Mouse (Mus musculus) left cerebral cortex, postnatal 10 days (tissue): ENCODE measurements at regions not wholly inside any gene's neighbourhood (a gene's known extent, or its start where the extent isn't known, plus 50 kb on each side); places are given as distances from the start of the nearest gene placed in this dataset.
"Not testable (repeated sequence)": the region's sequence is repeated elsewhere in the genome, so short reads cannot be mapped to it uniquely, and the experiment has no call there.

Source experiments
- DNase-seq, 2 experiments: peaks; one replicate each; pipeline ENCODE4 v3.0.0; 2021 to 2022; ENCODE audit warnings: low spot score in 2 of 2, mixed read lengths in 1 of 2; ENCODE audit errors: extremely low spot score in 1 of 2
- intact Hi-C: fragments of 180-260 bp; cut with DNase I; formaldehyde crosslinking; loops from one replicate; pipeline ENCODE4 v1.15.1; 2025

GRCm38 (mm10) chr8:118209301-118209700 is 74.2 kb upstream of the Cdh13 start:
- DNase-seq, intact Hi-C loops: not testable (repeated sequence)

GRCm38 (mm10) chr8:118190866-118191265 is 92.7 kb upstream of the Cdh13 start:
- no peak for DNase-seq
- intact Hi-C loops = no loop called here

GRCm38 (mm10) chr8:118189226-118189625 is 94.3 kb upstream of the Cdh13 start:
- intact Hi-C loops = no loop called here
- no peak for DNase-seq

GRCm38 (mm10) chr8:118169001-118169413 is 114.5 kb upstream of the Cdh13 start:
- intact Hi-C loops = loop anchor here (10.0 kb wide), 1 partner anchor 106 kb away; no protein-coding TSS in a partner anchor
- peak in 1 of 2 experiments; percentile 4 for DNase-seq

GRCm38 (mm10) chr8:118162171-118162570 is 121.4 kb upstream of the Cdh13 start:
- intact Hi-C loops = loop anchor here (10.0 kb wide), 1 partner anchor 113 kb away; no protein-coding TSS in a partner anchor
- DNase-seq = peak; percentile 55 to 78

GRCm38 (mm10) chr8:118147359-118148205 is 136.0 kb upstream of the Cdh13 start:
- intact Hi-C loops = no loop called here
- DNase-seq = no peak

GRCm38 (mm10) chr8:118144546-118144945 is 139.0 kb upstream of the Cdh13 start:
- intact Hi-C loops = no loop called here
- DNase-seq = no peak

- intact Hi-C loops = no loop called here
- no peak for DNase-seq
Measured at GRCm38 (mm10) chr8:118142311-118142710, 141.2 kb upstream of the Cdh13 start.

GRCm38 (mm10) chr8:118139928-118140327 is 143.6 kb upstream of the Cdh13 start:
- no peak for DNase-seq
- intact Hi-C loops = no loop called here

GRCm38 (mm10) chr8:118137846-118138245 is 145.7 kb upstream of the Cdh13 start:
- no peak for DNase-seq
- intact Hi-C loops = no loop called here

GRCm38 (mm10) chr8:118124993-118125392 is 158.5 kb upstream of the Cdh13 start:
- DNase-seq = no peak
- intact Hi-C loops = no loop called here

GRCm38 (mm10) chr8:118114253-118114652 is 169.3 kb upstream of the Cdh13 start:
- intact Hi-C loops = no loop called here
- DNase-seq = no peak

GRCm38 (mm10) chr8:118104464-118105050 is 179.0 kb upstream of the Cdh13 start:
- intact Hi-C loops = no loop called here
- DNase-seq = peak in 1 of 2 experiments; percentile 42

GRCm38 (mm10) chr8:118101346-118101745 is 182.2 kb upstream of the Cdh13 start:
- DNase-seq = no peak
- intact Hi-C loops = no loop called here

GRCm38 (mm10) chr8:118062736-118063135 is 220.8 kb upstream of the Cdh13 start:
- intact Hi-C loops = no loop called here
- no peak for DNase-seq

- no peak for DNase-seq
- intact Hi-C loops = no loop called here
Measured at GRCm38 (mm10) chr8:118056781-118057180, 226.8 kb upstream of the Cdh13 start.

- DNase-seq = peak in 1 of 2 experiments; percentile 41
- intact Hi-C loops = no loop called here
Measured at GRCm38 (mm10) chr8:118055536-118055935, 228.0 kb upstream of the Cdh13 start.

GRCm38 (mm10) chr8:118050386-118050785 is 233.1 kb upstream of the Cdh13 start:
- intact Hi-C loops = no loop called here
- no peak for DNase-seq

GRCm38 (mm10) chr8:118042253-118042860 is 240.6 kb upstream of the Mphosph6 start:
- intact Hi-C loops = no loop called here
- DNase-seq = no peak

GRCm38 (mm10) chr8:118041253-118041652 is 239.5 kb upstream of the Mphosph6 start:
- intact Hi-C loops = no loop called here

More at GRCm38 (mm10) chr8:118041253-118041652, 239.5 kb upstream of the Mphosph6 start:
- no peak for DNase-seq
